Mouse (Mus musculus) liver, adult 2 months (tissue): Measurements from ENCODE around the gene Arhgef17.

ENCODE experiments used
- CTCF ChIP-seq: fragments of 200-500 bp; IDR thresholded peaks from 2 replicates; pipeline ENCODE4 v1.5.1; 2011; ENCODE audit warnings: low read depth, low read length, control low read depth
- POLR2A ChIP-seq: fragments of 200-500 bp; IDR thresholded peaks from 2 replicates; pipeline ENCODE4 v1.6.1; 2011; ENCODE audit warnings: low read length, control low read depth; ENCODE audit not compliant: insufficient read depth; ENCODE audit errors: extremely low read depth

GRCm38 (mm10) chr7:100918176-100918575 is 13.7 kb downstream of the Arhgef17 start:
- TF ChIP-seq CTCF: no peak
- no peak for TF ChIP-seq POLR2A
